Mouse (Mus musculus): ENCODE results near the gene Cpne7.

Cpne7 gene

GRCm38 (mm10) chr8:123114644-123115043 lies 2.5 kb upstream of the Cpne7 start:
- no peak for DNase-seq

- DNase-seq = no peak
Measured at GRCm38 (mm10) chr8:123117744-123118143, 570 bp downstream of the Cpne7 start.

- no peak for DNase-seq
Measured at GRCm38 (mm10) chr8:123122059-123122458, 4.9 kb downstream of the Cpne7 start.

GRCm38 (mm10) chr8:123122670-123123069 lies 5.5 kb downstream of the Cpne7 start:
- no peak for DNase-seq

GRCm38 (mm10) chr8:123126193-123126816 lies 9.1 kb downstream of the Cpne7 start:
- no peak for DNase-seq

- DNase-seq = no peak
Measured at GRCm38 (mm10) chr8:123131041-123131440, 13.9 kb downstream of the Cpne7 start.

- DNase-seq = no peak
Measured at GRCm38 (mm10) chr8:123132953-123133352, 15.8 kb downstream of the Cpne7 start.

GRCm38 (mm10) chr8:123134149-123134713 lies 17.1 kb downstream of the Cpne7 start:
- DNase-seq = no peak

GRCm38 (mm10) chr8:123135406-123135805 lies 18.2 kb downstream of the Cpne7 start:
- DNase-seq = no peak

GRCm38 (mm10) chr8:123135806-123136205 lies 18.6 kb downstream of the Cpne7 start:
- no peak for DNase-seq

GRCm38 (mm10) chr8:123136287-123136686 lies 19.1 kb downstream of the Cpne7 start:
- no peak for DNase-seq

GRCm38 (mm10) chr8:123137645-123138077 lies 20.5 kb downstream of the Cpne7 start:
- no peak for DNase-seq

- no peak for DNase-seq
Measured at GRCm38 (mm10) chr8:123138741-123139140, 21.6 kb downstream of the Cpne7 start.

GRCm38 (mm10) chr8:123141741-123142462 lies 24.7 kb downstream of the Cpne7 start:
- no peak for DNase-seq

GRCm38 (mm10) chr8:123145279-123145678 lies 28.1 kb downstream of the Cpne7 start:
- peak in 1 of 2 experiments; percentile 7 for DNase-seq

GRCm38 (mm10) chr8:123146390-123146789 lies 29.2 kb downstream of the Cpne7 start:
- no peak for DNase-seq

GRCm38 (mm10) chr8:123150737-123151171 lies 33.6 kb downstream of the Cpne7 start:
- DNase-seq = no peak

- no peak for DNase-seq
Measured at GRCm38 (mm10) chr8:123155177-123155576, 38.0 kb downstream of the Cpne7 start.

GRCm38 (mm10) chr8:123156070-123156773 lies 39.0 kb downstream of the Cpne7 start:
- no peak for DNase-seq

- no peak for DNase-seq
Measured at GRCm38 (mm10) chr8:123157888-123158465, 40.8 kb downstream of the Cpne7 start, which contains the start of gene Sult5a1. Sult5a1 (minus strand) TSS chr8:123158315.

- DNase-seq = no peak
Measured at GRCm38 (mm10) chr8:123181391-123181790, 64.2 kb downstream of the Cpne7 start.
